Mouse (Mus musculus) testis, adult 2 months (tissue): Measurements from ENCODE around the gene Rnf223. TPM values are rescaled to one million over a fixed set of nuclear protein-coding genes. Genes with fewer than 3 reads are reported as not detected.
"Not testable (repeated sequence)": the region's sequence is repeated elsewhere in the genome, so short reads cannot be mapped to it uniquely, and the experiment has no call there.

Experiments used
- H3K27ac ChIP-seq: fragments of 200-500 bp; 2 replicates; pipeline ENCODE4 v1.5.1; 2012; ENCODE audit warnings: low read depth, low read length; ENCODE audit not compliant: control insufficient read depth, insufficient read depth
- H3K27me3 ChIP-seq: fragments of 200-500 bp; 2 replicates; pipeline ENCODE4 v1.6.1; 2012; ENCODE audit warnings: mild to moderate bottlenecking, low read length, moderate library complexity; ENCODE audit not compliant: control insufficient read depth, insufficient read depth
- H3K36me3 ChIP-seq: fragments of 200-500 bp; 2 replicates; pipeline ENCODE4 v1.6.1; 2012; ENCODE audit warnings: mild to moderate bottlenecking, low read length; ENCODE audit not compliant: control insufficient read depth, insufficient read depth
- H3K4me1 ChIP-seq: fragments of 200-500 bp; 2 replicates; pipeline ENCODE4 v1.6.1; 2012; ENCODE audit warnings: low read length; ENCODE audit not compliant: control insufficient read depth, insufficient read depth
- H3K4me3 ChIP-seq: fragments of 200-500 bp; 2 replicates; pipeline ENCODE4 v1.5.1; 2012; ENCODE audit warnings: low read depth, mild to moderate bottlenecking, low read length, moderate library complexity, mixed read lengths; ENCODE audit not compliant: control insufficient read depth
- CTCF ChIP-seq: fragments of 200-500 bp; IDR thresholded peaks from 2 replicates; pipeline ENCODE4 v1.5.1; 2012; ENCODE audit warnings: low read depth, mild to moderate bottlenecking, inconsistent platforms, low read length, moderate library complexity; ENCODE audit not compliant: control insufficient read depth, insufficient read depth, insufficient replicate concordance
- POLR2A ChIP-seq: fragments of 200-500 bp; IDR thresholded peaks from 2 replicates; pipeline ENCODE4 v1.6.1; 2012; ENCODE audit warnings: low read depth, mild to moderate bottlenecking, inconsistent platforms, low read length, moderate library complexity; ENCODE audit not compliant: control insufficient read depth
- polyA plus RNA-seq: library from polyadenylated mRNA; depleted of rRNA; stranded (reverse); fragments of >200 nt; gene quantifications from 2 replicates; pipeline ENCODE4 v1.2.3, GENCODE M21; 2012

Gene Rnf223
- polyA plus RNA-seq, 1 experiment: 0.72 TPM

- Histone ChIP-seq H3K4me1 (no peaks in the 10 kb centered on the region), H3K36me3 (no peaks in the 10 kb centered on the region), H3K4me3 (no peak overlapping the region), H3K27ac (no peak overlapping the region), H3K27me3 (no peaks in the 10 kb centered on the region)
- TF ChIP-seq POLR2A: no peak
- TF ChIP-seq CTCF: no peak
Observed at GRCm38 (mm10) chr4:156133334-156133733, 3.0 kb downstream of the Rnf223 start.

GRCm38 (mm10) chr4:156133943-156134605 lies 3.8 kb downstream of the Rnf223 start:
- H3K27me3 ChIP-seq: no peaks in the 10 kb centered on the region
- no peaks in the 10 kb centered on the region for H3K4me1 ChIP-seq
- no peak overlapping the region for H3K27ac ChIP-seq
- H3K4me3 ChIP-seq: no peak overlapping the region
- TF ChIP-seq CTCF: no peak
- TF ChIP-seq POLR2A: no peak
- no peaks in the 10 kb centered on the region for H3K36me3 ChIP-seq

GRCm38 (mm10) chr4:156135112-156135511 lies 4.8 kb downstream of the Rnf223 start:
- no peaks in the 10 kb centered on the region for H3K27me3 ChIP-seq
- H3K27ac ChIP-seq: no peak overlapping the region
- no peaks in the 10 kb centered on the region for H3K36me3 ChIP-seq
- H3K4me1 ChIP-seq: no peaks in the 10 kb centered on the region
- TF ChIP-seq POLR2A (no peak), CTCF (no peak)
- H3K4me3 ChIP-seq: no peak overlapping the region

- no peak overlapping the region for H3K4me3 ChIP-seq
- TF ChIP-seq POLR2A (no peak), CTCF (no peak)
- no peaks in the 10 kb centered on the region for H3K27me3 ChIP-seq
- no peak overlapping the region for H3K27ac ChIP-seq
- no peaks in the 10 kb centered on the region for H3K4me1 ChIP-seq
- H3K36me3 ChIP-seq: no peaks in the 10 kb centered on the region
Observed at GRCm38 (mm10) chr4:156135801-156136200, 5.5 kb downstream of the Rnf223 start.

- H3K4me1 ChIP-seq: no peaks in the 10 kb centered on the region
- no peak for TF ChIP-seq CTCF
- no peak for TF ChIP-seq POLR2A
- no peaks in the 10 kb centered on the region for H3K36me3 ChIP-seq
- no peaks in the 10 kb centered on the region for H3K27me3 ChIP-seq
- H3K27ac ChIP-seq: no peak overlapping the region
- H3K4me3 ChIP-seq: no peak overlapping the region
Observed at GRCm38 (mm10) chr4:156136285-156137100, 6.2 kb downstream of the Rnf223 start.

GRCm38 (mm10) chr4:156150887-156151286 lies 20.6 kb downstream of the Rnf223 start:
- H3K36me3 ChIP-seq, H3K27me3 ChIP-seq: not testable (repeated sequence)

GRCm38 (mm10) chr4:156154771-156155170 lies 24.5 kb downstream of the Rnf223 start:
- H3K4me3 ChIP-seq: no peak overlapping the region
- no peaks in the 10 kb centered on the region for H3K4me1 ChIP-seq
- no peak overlapping the region for H3K27ac ChIP-seq
- TF ChIP-seq POLR2A: no peak
- no peak for TF ChIP-seq CTCF
- no peaks in the 10 kb centered on the region for H3K36me3 ChIP-seq
- no peaks in the 10 kb centered on the region for H3K27me3 ChIP-seq

More at GRCm38 (mm10) chr4:156150887-156151286, 20.6 kb downstream of the Rnf223 start:
- not testable (repeated sequence) for H3K27ac ChIP-seq, H3K4me3 ChIP-seq, H3K4me1 ChIP-seq

GRCm38 (mm10) chr4:156166477-156166876 lies 36.2 kb downstream of the Rnf223 start:
- Histone ChIP-seq H3K27me3 (no peaks in the 10 kb centered on the region), H3K36me3 (no peaks in the 10 kb centered on the region), H3K4me1 (no peaks in the 10 kb centered on the region), H3K4me3 (no peak overlapping the region), H3K27ac (no peak overlapping the region)
- no peak for TF ChIP-seq CTCF
- TF ChIP-seq POLR2A: no peak
